Mouse (Mus musculus): ENCODE data around the gene Gm38431. TPM values are rescaled to one million over a fixed set of nuclear protein-coding genes. Genes with fewer than 3 reads are reported as not detected.

The Gm38431 gene
- polyA plus RNA-seq, 1 experiment from 2014 or later = 0.42 TPM

DNA sequence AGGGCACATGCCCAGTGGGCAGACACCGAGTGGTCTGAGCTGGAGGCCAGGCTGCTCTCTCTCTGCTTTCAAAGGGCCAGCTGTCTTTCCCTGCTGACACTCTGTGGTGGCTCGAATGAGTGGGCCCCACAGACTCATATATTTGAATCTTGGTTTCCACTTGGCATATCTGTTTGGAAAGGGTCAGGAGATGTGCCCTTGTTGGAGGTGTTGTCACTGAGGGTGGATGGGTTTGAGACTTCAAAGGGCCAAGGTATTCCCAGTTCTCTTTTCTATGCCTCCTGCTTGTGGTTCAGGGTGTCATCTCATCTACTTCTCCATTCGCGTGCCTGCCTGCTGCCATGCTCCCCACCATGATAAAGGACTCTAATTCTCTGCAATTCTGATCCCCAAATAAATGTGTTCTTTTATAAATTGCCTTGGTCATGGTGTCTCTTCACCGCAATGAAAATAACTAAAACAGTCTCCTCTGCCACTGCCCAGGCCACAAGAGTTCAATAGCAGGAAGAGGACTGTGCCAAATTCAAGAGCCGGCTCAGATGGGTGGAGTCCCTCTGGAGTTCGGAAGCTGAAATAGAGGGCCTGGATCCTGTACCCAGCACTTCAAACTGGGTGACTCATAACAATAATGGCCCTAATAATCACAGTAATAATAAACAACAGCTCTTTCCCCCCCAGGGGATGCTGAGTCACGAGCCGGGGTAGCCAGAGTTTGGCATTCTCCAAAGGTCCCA is 43.0 kb upstream of the Gm38431 start:
- H3K4me2 ChIP-seq (replicated peaks; ENCODE audit: low read depth) = no peak overlapping the region
- H3K9me3 ChIP-seq (ENCODE audit: control insufficient read depth) = no peaks in the 10 kb centered on the region
- no peak overlapping the region for H3K27ac ChIP-seq (ENCODE audit: low read depth, low read length)
- H3K4me3 ChIP-seq (ENCODE audit: low read depth, low read length) = no peak overlapping the region
- no peak for TF ChIP-seq CTCF (IDR thresholded peaks at IDR 0.05; ENCODE audit: low read depth)
- peaks cover 23% of the 10 kb centered on the region for H3K36me3 ChIP-seq (ENCODE audit: control insufficient read depth, insufficient read depth)
- H3K9ac ChIP-seq (ENCODE audit: low read depth, low read length) = no peak overlapping the region
- no peaks in the 10 kb centered on the region for H3K27me3 ChIP-seq (replicated peaks; ENCODE audit: control insufficient read depth, insufficient read depth, low read length)
- WGBS = 64% methylated on average over 9 of the region's 9 CpGs
- H3K4me1 ChIP-seq (replicated peaks; ENCODE audit: control insufficient read depth, insufficient read depth, low read length) = no peaks in the 10 kb centered on the region
- ATAC-seq = no peak

DNA sequence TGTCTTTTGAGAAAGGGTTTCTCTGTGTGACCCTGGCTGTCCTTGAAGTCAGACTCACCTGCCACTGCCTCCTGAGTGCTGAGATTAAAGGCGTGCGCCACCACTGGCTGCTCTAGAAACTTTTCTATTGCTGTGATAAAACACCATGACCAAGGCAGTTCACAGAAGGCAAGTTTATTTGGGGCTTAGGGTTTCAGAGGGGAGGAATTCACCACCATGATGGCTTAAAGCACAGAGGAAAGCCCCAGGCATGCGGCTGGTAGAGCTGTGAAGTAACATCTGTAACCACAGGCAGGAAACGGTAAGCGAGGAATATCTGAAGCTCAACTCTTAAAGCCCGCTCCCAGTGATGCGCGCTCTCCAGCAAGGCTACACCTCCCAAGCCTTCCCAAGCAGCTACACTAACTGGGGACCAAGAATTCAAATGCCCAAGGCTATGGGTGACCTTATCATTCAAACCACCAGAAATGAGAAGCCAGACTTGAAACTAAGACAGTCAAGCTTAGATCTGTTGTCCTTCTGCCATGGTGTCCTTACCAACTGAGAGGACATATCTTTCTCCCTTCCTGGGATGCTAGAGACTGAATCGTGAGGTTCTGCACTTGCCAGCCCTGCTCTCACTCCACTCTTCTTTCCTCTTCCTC is 41.4 kb upstream of the Gm38431 start:
- H3K4me1 ChIP-seq (replicated peaks; ENCODE audit: control insufficient read depth, insufficient read depth, low read length) = no peaks in the 10 kb centered on the region
- TF ChIP-seq CTCF (IDR thresholded peaks at IDR 0.05; ENCODE audit: low read depth) = no peak
- 70% methylated on average over 9 of the region's 9 CpGs for WGBS

DNA sequence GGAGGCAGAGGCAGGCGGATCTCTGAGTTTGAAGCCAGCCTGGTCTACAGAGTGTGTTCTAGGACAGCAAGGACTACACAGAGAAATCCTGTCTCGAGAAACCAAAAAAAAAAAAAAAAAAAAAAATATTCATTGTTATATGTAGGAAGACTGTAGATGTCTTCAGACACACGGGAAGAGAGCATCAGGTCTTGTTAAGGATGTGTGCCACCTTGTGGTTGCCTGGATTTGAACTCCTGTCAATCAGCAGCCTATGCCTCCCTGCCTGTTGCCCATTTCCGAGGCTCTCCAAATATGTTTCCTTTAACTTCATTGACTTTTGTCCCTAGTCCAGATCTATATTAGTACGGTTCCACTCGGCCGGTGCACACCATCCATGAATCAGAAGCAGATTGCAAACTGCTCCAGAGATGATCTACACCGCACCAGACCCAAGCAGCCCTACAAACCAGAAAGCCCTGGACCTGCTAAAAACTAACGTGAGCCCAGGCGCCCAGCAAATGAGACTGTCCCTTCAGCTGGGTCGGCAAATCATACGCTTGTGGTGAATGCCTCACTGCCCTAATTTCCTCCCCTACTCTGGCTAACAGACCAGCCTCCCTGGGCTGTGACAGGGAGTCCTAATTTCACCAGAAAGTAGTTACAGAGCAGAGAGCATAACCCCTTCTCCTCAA is 40.4 kb upstream of the Gm38431 start:
- H3K9me3 ChIP-seq (ENCODE audit: control insufficient read depth) = no peaks in the 10 kb centered on the region
- no peaks in the 10 kb centered on the region for H3K4me1 ChIP-seq (replicated peaks; ENCODE audit: control insufficient read depth, insufficient read depth, low read length)
- WGBS = 74% methylated on average over 12 of the region's 12 CpGs
- H3K27me3 ChIP-seq (replicated peaks; ENCODE audit: control insufficient read depth, insufficient read depth, low read length) = no peaks in the 10 kb centered on the region
- no peak overlapping the region for H3K9ac ChIP-seq (ENCODE audit: low read depth, low read length)
- ATAC-seq = no peak
- H3K27ac ChIP-seq (ENCODE audit: low read depth, low read length) = no peak overlapping the region
- H3K4me2 ChIP-seq (replicated peaks; ENCODE audit: low read depth) = no peak overlapping the region
- no peak overlapping the region for H3K4me3 ChIP-seq (ENCODE audit: low read depth, low read length)
- peak; percentile 56 for TF ChIP-seq CTCF (IDR thresholded peaks at IDR 0.05; ENCODE audit: low read depth)
- H3K36me3 ChIP-seq (ENCODE audit: control insufficient read depth, insufficient read depth) = peaks cover 8% of the 10 kb centered on the region

More for the DNA sequence above, 41.4 kb upstream of the Gm38431 start:
- no peak overlapping the region for H3K4me3 ChIP-seq (ENCODE audit: low read depth, low read length)
- H3K27me3 ChIP-seq (replicated peaks; ENCODE audit: control insufficient read depth, insufficient read depth, low read length) = no peaks in the 10 kb centered on the region
- H3K9ac ChIP-seq (ENCODE audit: low read depth, low read length) = no peak overlapping the region
- peaks cover 10% of the 10 kb centered on the region for H3K36me3 ChIP-seq (ENCODE audit: control insufficient read depth, insufficient read depth)
- no peaks in the 10 kb centered on the region for H3K9me3 ChIP-seq (ENCODE audit: control insufficient read depth)
- no peak overlapping the region for H3K4me2 ChIP-seq (replicated peaks; ENCODE audit: low read depth)
- ATAC-seq = no peak
- no peak overlapping the region for H3K27ac ChIP-seq (ENCODE audit: low read depth, low read length)

DNA sequence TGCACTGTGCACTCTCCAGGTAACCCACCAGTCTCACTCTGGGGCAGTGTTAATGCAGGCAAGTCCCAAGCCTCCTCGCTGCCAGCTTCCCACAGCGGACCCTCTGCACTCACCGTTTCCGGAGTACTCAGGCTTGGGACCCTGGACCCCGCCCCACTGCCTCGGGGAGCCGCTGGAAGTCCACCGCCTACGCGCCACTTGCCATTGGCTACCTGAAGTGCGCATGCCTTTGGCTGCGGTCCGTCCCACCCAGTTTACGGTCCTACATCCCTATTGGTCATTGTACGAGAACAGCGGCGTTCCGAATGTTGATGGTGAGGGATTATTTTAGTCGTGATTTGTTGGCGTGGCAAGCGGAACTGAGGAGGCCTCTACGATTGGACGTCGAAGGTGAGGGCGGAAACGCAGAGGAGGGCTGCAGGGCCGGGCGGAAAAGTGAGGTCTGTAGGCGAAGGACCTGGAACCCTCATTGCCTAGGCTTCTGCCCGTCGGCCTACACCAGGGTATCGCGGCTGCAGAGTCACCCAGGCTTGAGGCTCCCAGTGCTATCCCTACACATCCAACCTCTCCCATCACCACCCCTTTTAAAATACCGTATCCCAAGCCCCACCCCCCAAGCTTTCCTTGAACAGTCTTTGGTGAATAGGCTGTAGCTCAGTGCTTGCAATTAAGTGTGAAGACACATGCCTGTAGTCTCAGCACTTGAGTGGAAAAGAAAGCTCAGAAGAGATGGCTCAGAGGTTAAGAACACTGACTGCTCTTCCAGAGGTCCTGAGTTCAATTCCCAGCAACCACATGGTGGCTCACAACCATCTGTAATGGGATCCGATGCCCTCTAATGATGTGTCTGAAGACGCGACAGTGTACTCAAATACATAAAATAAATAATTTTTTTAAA is 39.5 kb upstream of the Gm38431 start, which contains the start of gene Tyk2:
Tyk2 (minus strand) TSS at position 185 of the 898 bp plus-strand sequence.
- Histone ChIP-seq H3K4me1 (replicated peaks; ENCODE audit: control insufficient read depth, insufficient read depth, low read length) (no peaks in the 10 kb centered on the region), H3K27ac (ENCODE audit: low read depth, low read length) (no peak within 1 kb of the TSS; the same call in 1 of the 2 replicates), H3K4me2 (replicated peaks; ENCODE audit: low read depth) (peak within 1 kb of the TSS; percentile 79), H3K4me3 (ENCODE audit: low read depth, low read length) (peak within 1 kb of the TSS; percentile 83), H3K9ac (ENCODE audit: low read depth, low read length) (peak within 1 kb of the TSS; percentile 57), H3K27me3 (replicated peaks; ENCODE audit: control insufficient read depth, insufficient read depth, low read length) (no peaks in the 10 kb centered on the region), H3K36me3 (ENCODE audit: control insufficient read depth, insufficient read depth) (peaks cover 15% of the 10 kb centered on the region), H3K9me3 (ENCODE audit: control insufficient read depth) (no peaks in the 10 kb centered on the region)
- peak; percentile 97 for ATAC-seq
- 0 out of 2 replicates have a peak, but pooled peaks have one; percentile 1 for TF ChIP-seq CTCF (IDR thresholded peaks at IDR 0.05; ENCODE audit: low read depth)
- 5% methylated on average over 37 of the region's 37 CpGs for WGBS

DNA sequence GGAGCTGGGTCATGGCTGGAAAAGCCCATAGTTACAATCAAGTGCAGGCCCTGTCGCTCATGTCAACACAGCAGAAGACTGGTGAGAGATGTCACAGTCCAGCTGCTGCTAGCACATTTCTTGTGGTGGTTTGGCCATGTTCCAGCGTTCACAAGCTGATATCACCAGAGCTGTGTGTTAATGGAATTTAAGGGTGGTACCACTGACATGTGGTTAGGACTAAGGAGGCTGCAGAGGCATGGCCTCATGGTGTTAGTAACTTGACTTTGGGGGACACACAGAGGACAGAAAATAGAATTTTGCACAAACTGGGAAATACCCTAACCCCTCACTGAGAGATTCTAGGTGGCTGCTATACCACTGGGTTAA is 34.4 kb upstream of the Gm38431 start:
- Histone ChIP-seq H3K4me1 (replicated peaks; ENCODE audit: control insufficient read depth, insufficient read depth, low read length) (no peaks in the 10 kb centered on the region), H3K4me3 (ENCODE audit: low read depth, low read length) (no peak overlapping the region), H3K9me3 (ENCODE audit: control insufficient read depth) (no peaks in the 10 kb centered on the region), H3K27me3 (replicated peaks; ENCODE audit: control insufficient read depth, insufficient read depth, low read length) (no peaks in the 10 kb centered on the region), H3K27ac (ENCODE audit: low read depth, low read length) (no peak overlapping the region), H3K9ac (ENCODE audit: low read depth, low read length) (no peak overlapping the region), H3K36me3 (ENCODE audit: control insufficient read depth, insufficient read depth) (peaks cover 63% of the 10 kb centered on the region), H3K4me2 (replicated peaks; ENCODE audit: low read depth) (no peak overlapping the region)
- WGBS = 69% methylated on average over 2 of the region's 2 CpGs
- TF ChIP-seq CTCF (IDR thresholded peaks at IDR 0.05; ENCODE audit: low read depth) = no peak
- no peak for ATAC-seq
